Mouse (Mus musculus): ENCODE data around the gene Gpatch2. TPM values are rescaled to one million over a fixed set of nuclear protein-coding genes. Genes with fewer than 3 reads are reported as not detected.

Gpatch2 gene
- total RNA-seq (2023) = 23.9 TPM

DNA sequence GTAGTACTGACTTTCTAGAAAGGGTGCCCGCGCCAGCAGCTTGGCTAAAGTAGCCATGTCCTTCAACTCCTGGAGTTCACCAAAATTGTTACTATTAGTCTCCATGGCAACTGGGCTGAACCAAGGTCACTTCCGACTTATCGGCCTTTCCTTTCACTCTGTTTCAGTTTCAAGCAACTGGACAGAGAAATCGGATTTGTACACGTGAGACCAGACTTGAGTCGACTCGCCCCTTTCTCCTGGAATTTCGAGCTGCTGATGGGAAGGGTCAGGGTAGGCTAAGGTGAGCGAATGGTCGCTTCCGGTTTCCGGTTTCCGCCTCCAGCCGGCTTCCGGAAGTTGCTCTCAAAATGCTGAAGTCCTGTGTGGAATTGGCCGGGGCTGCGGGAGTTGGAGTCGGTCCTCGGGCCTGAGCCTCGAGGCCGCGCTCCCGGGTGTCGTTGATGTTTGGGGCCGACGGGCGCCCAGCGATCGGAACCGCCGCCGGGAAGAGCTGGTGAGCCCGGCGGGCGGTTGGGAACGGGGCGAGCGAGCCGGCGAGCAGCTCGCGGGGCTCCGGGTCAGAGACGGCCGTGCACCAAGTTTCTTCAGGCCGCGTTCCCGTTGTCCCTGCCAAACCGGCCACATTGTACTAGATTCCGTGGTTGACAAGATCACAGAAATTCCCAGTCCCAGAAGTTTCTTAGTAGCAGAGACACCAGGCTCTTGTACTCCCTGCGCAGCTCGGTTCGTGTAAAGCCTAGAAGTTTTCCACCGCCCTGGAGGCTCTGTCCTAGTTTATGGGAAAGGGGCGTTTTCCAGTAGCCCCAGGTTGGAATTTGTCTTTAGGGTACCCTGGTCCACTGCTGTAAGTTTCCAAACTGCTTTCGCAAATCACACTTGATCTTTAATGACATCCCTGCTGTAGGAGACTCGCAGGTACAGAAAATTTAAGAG, at the start of gene Gpatch2, which contains the start of gene Spata17:
TSS of gene Gpatch2 (plus strand) at position 328 of the 936 bp plus-strand sequence.
TSS of gene Spata17 (minus strand) at position 285 of the 936 bp plus-strand sequence.

Other genes with a start within 250 kb of the Gpatch2 start
- gene D1Pas1, start 248.1 kb upstream of the Gpatch2 start, total RNA-seq (2023) = not detected
- not detected for gene Spata17, start within 50 bp of the Gpatch2 start, total RNA-seq (2023)

All from CD4-positive naive resting alpha-beta T cell, adult 76 days (primary cell).